Mouse (Mus musculus) heart, embryonic 13.5 days (tissue): ENCODE data around the gene Btbd9. TPM values are rescaled to one million over a fixed set of nuclear protein-coding genes. Genes with fewer than 3 reads are reported as not detected.
A peak's percentile ranks its signal among the peaks of the same experiment; 100 is the strongest.

Experiments used
- ATAC-seq: fragments of 200-750 bp; cut with Nextera tagmentation; 2 replicates; pipeline ENCODE4 v1.8.0; 2017; ENCODE audit warnings: moderate TSS enrichment; ENCODE audit not compliant: insufficient number of reproducible peaks, low FRiP score, low TSS enrichment; ENCODE audit errors: extremely low read depth
- H3K27ac ChIP-seq: fragments of 300-500 bp; sonication (generic); replicated peaks from 2 replicates; pipeline ENCODE4 v1.5.1; 2015; ENCODE audit warnings: moderate library complexity, mild to moderate bottlenecking, inconsistent platforms
- H3K27me3 ChIP-seq: fragments of 300-500 bp; sonication (generic); replicated peaks from 2 replicates; pipeline ENCODE4 v1.6.1; 2015; ENCODE audit warnings: mild to moderate bottlenecking, inconsistent platforms
- H3K36me3 ChIP-seq: fragments of 300-500 bp; sonication (generic); 2 replicates; pipeline ENCODE4 v1.6.1; 2015; ENCODE audit warnings: mild to moderate bottlenecking, inconsistent platforms
- H3K4me1 ChIP-seq: fragments of 300-500 bp; sonication (generic); 2 replicates; pipeline ENCODE4 v1.6.1; 2015; ENCODE audit warnings: inconsistent platforms
- H3K4me2 ChIP-seq: fragments of 300-500 bp; sonication (generic); 2 replicates; pipeline ENCODE4 v1.6.1; 2015; ENCODE audit warnings: inconsistent platforms, mild to moderate bottlenecking, moderate library complexity
- H3K4me3 ChIP-seq: fragments of 300-500 bp; sonication (generic); 2 replicates; pipeline ENCODE4 v1.5.1; 2015; ENCODE audit warnings: moderate library complexity, mild to moderate bottlenecking, inconsistent platforms
- H3K9ac ChIP-seq: fragments of 300-500 bp; sonication (generic); 2 replicates; pipeline ENCODE4 v1.6.1; 2015; ENCODE audit warnings: inconsistent platforms, mild to moderate bottlenecking, moderate library complexity
- H3K9me3 ChIP-seq: fragments of 300-500 bp; sonication (generic); 2 replicates; pipeline ENCODE4 v1.6.1; 2016; ENCODE audit warnings: inconsistent platforms
- whole genome bisulfite sequencing: fragments of 180-500 bp; shearing (Covaris S2); methylation state at CpG from one replicate; pipeline ENCODE4 v1.1.7; 2015; ENCODE audit warnings: mixed read lengths; 5-methylcytosine and 5-hydroxymethylcytosine counted together
- polyA plus RNA-seq: library from polyadenylated mRNA; unstranded; fragments of >200 nt; fragmentation: Nextera tagmentation; extraction: Ambion mirVana; gene quantifications from 2 replicates; pipeline ENCODE4 v1.2.1, GENCODE M21; 2015

Gene Btbd9
- polyA plus RNA-seq, 1 experiment from 2014 or later = 44.4 TPM

- Histone ChIP-seq H3K4me3 (no peak overlapping the region), H3K27ac (no peak overlapping the region), H3K27me3 (no peaks in the 10 kb centered on the region), H3K4me1 (peaks cover 9% of the 10 kb centered on the region), H3K9me3 (no peaks in the 10 kb centered on the region), H3K9ac (no peak overlapping the region), H3K4me2 (no peak overlapping the region), H3K36me3 (no peaks in the 10 kb centered on the region)
- ATAC-seq = no peak
- WGBS = 90% methylated on average over 2 of the region's 2 CpGs
Observed at GRCm38 (mm10) chr17:30285641-30286040, 290.6 kb downstream of the Btbd9 start.

GRCm38 (mm10) chr17:30283460-30284050 is 292.7 kb downstream of the Btbd9 start:
- Histone ChIP-seq H3K9me3 (no peaks in the 10 kb centered on the region), H3K36me3 (no peaks in the 10 kb centered on the region), H3K9ac (no peak overlapping the region), H3K4me2 (no peak overlapping the region), H3K4me1 (peaks cover 26% of the 10 kb centered on the region), H3K27me3 (no peaks in the 10 kb centered on the region), H3K4me3 (no peak overlapping the region), H3K27ac (no peak overlapping the region)
- WGBS = 83% methylated on average over 4 of the region's 4 CpGs
- no peak for ATAC-seq

- Histone ChIP-seq H3K27ac (no peak overlapping the region), H3K9me3 (no peaks in the 10 kb centered on the region), H3K9ac (no peak overlapping the region), H3K4me3 (no peak overlapping the region), H3K4me2 (no peak overlapping the region), H3K4me1 (peaks cover 27% of the 10 kb centered on the region), H3K27me3 (no peaks in the 10 kb centered on the region), H3K36me3 (no peaks in the 10 kb centered on the region)
- no peak for ATAC-seq
Observed at GRCm38 (mm10) chr17:30283001-30283400, 293.3 kb downstream of the Btbd9 start.

- ATAC-seq = no peak
- Histone ChIP-seq H3K27me3 (no peaks in the 10 kb centered on the region), H3K36me3 (no peaks in the 10 kb centered on the region), H3K4me3 (no peak overlapping the region), H3K9ac (no peak overlapping the region), H3K9me3 (no peaks in the 10 kb centered on the region), H3K4me2 (no peak overlapping the region), H3K4me1 (peaks cover 27% of the 10 kb centered on the region), H3K27ac (0 out of 2 replicates have a peak overlapping the region, but pooled peaks have one; percentile 24)
- WGBS = 45% methylated on average over 7 of the region's 7 CpGs
Observed at GRCm38 (mm10) chr17:30280323-30281118, 295.8 kb downstream of the Btbd9 start.

- ATAC-seq = no peak
- Histone ChIP-seq H3K9ac (no peak overlapping the region), H3K4me2 (no peak overlapping the region), H3K27ac (no peak overlapping the region), H3K9me3 (no peaks in the 10 kb centered on the region), H3K4me3 (no peak overlapping the region), H3K27me3 (no peaks in the 10 kb centered on the region), H3K36me3 (0 out of 2 replicates have a peak, but pooled peaks cover under 1% of the 10 kb centered on the region), H3K4me1 (peaks cover 27% of the 10 kb centered on the region)
- 74% methylated on average over 5 of the region's 5 CpGs for WGBS
Observed at GRCm38 (mm10) chr17:30279684-30280083, 296.6 kb downstream of the Btbd9 start.

GRCm38 (mm10) chr17:30278596-30279378 is 297.5 kb downstream of the Btbd9 start:
- Histone ChIP-seq H3K36me3 (peaks cover 9% of the 10 kb centered on the region), H3K4me1 (peaks cover 27% of the 10 kb centered on the region), H3K4me3 (no peak overlapping the region), H3K27ac (no peak overlapping the region), H3K9ac (no peak overlapping the region), H3K9me3 (no peaks in the 10 kb centered on the region), H3K27me3 (no peaks in the 10 kb centered on the region), H3K4me2 (no peak overlapping the region)
- no peak for ATAC-seq
- 42% methylated on average over 16 of the region's 16 CpGs for WGBS

GRCm38 (mm10) chr17:30276477-30276876 is 299.8 kb downstream of the Btbd9 start:
- Histone ChIP-seq H3K27me3 (no peaks in the 10 kb centered on the region), H3K4me2 (no peak overlapping the region), H3K36me3 (peaks cover 9% of the 10 kb centered on the region), H3K27ac (no peak overlapping the region), H3K4me1 (peaks cover 27% of the 10 kb centered on the region), H3K9me3 (no peaks in the 10 kb centered on the region), H3K9ac (no peak overlapping the region), H3K4me3 (no peak overlapping the region)
- 78% methylated on average over 4 of the region's 4 CpGs for whole genome bisulfite sequencing
- ATAC-seq = no peak

GRCm38 (mm10) chr17:30272769-30273168 is 303.5 kb downstream of the Btbd9 start:
- WGBS = 87% methylated on average over 6 of the region's 6 CpGs
- no peak overlapping the region for H3K9ac ChIP-seq
- peaks cover 9% of the 10 kb centered on the region for H3K36me3 ChIP-seq
- H3K27me3 ChIP-seq = no peaks in the 10 kb centered on the region
- H3K27ac ChIP-seq = no peak overlapping the region
- no peak overlapping the region for H3K4me3 ChIP-seq
- ATAC-seq = no peak
- no peaks in the 10 kb centered on the region for H3K9me3 ChIP-seq
- peaks cover 20% of the 10 kb centered on the region for H3K4me1 ChIP-seq
- no peak overlapping the region for H3K4me2 ChIP-seq

- WGBS = 70% methylated on average over 11 of the region's 11 CpGs
- no peaks in the 10 kb centered on the region for H3K27me3 ChIP-seq
- ATAC-seq = no peak
- H3K9ac ChIP-seq = no peak overlapping the region
- H3K27ac ChIP-seq = peak overlapping the region; percentile 54; the same call in 1 of the 2 replicates
- H3K4me1 ChIP-seq = peaks cover 27% of the 10 kb centered on the region
- peaks cover 11% of the 10 kb centered on the region for H3K36me3 ChIP-seq
- H3K4me3 ChIP-seq = no peak overlapping the region
- no peak overlapping the region for H3K4me2 ChIP-seq
- no peaks in the 10 kb centered on the region for H3K9me3 ChIP-seq
Observed at GRCm38 (mm10) chr17:30269136-30270063, 306.9 kb downstream of the Btbd9 start.

GRCm38 (mm10) chr17:30268456-30268855 is 307.8 kb downstream of the Btbd9 start:
- WGBS = 83% methylated on average over 8 of the region's 8 CpGs
- ATAC-seq = no peak

More at GRCm38 (mm10) chr17:30268456-30268855, 307.8 kb downstream of the Btbd9 start:
- H3K27ac ChIP-seq = no peak overlapping the region
- H3K4me3 ChIP-seq = no peak overlapping the region
- H3K27me3 ChIP-seq = no peaks in the 10 kb centered on the region
- H3K4me2 ChIP-seq = no peak overlapping the region
- peaks cover 27% of the 10 kb centered on the region for H3K4me1 ChIP-seq
- H3K36me3 ChIP-seq = 0 out of 2 replicates have a peak, but pooled peaks cover 5% of the 10 kb centered on the region
- no peaks in the 10 kb centered on the region for H3K9me3 ChIP-seq
- H3K9ac ChIP-seq = no peak overlapping the region
